In genomic region chr6:89363107-89363451, GRCm38 (mm10) we compare ENCODE assay signal across 7 mouse cellular contexts. TPM values are rescaled to one million over a fixed set of nuclear protein-coding genes. Genes with fewer than 3 reads are reported as not detected.
DNase-seq lines count a peak whose midpoint lies in the region; ATAC-seq and TF ChIP-seq lines count a peak whose summit lies in the region.

No protein-coding gene starts in this region.

- no peak overlapping the region for H3K27ac ChIP-seq in forebrain, embryonic 11.5 days (ENCODE audit: low read depth, low read length)
- H3K27ac ChIP-seq in limb, embryonic 10.5 days = peak overlapping the region; percentile 96
- H3K27ac ChIP-seq in neural tube, embryonic 14.5 days (ENCODE audit: low read depth, low read length) = peak overlapping the region; percentile 23; the same call in 1 of the 2 replicates

- H3K9me3 ChIP-seq in forebrain, embryonic 11.5 days (ENCODE audit: control insufficient read depth, low read length) = no peaks in the 10 kb centered on the region
- no peaks in the 10 kb centered on the region for H3K9me3 ChIP-seq in limb, embryonic 10.5 days (replicated peaks)
- H3K9me3 ChIP-seq in neural tube, embryonic 14.5 days (ENCODE audit: control insufficient read depth, low read length) = no peaks in the 10 kb centered on the region

- peak overlapping the region; percentile 78 for H3K4me3 ChIP-seq in lung, adult 2 months (replicated peaks; ENCODE audit: extremely low read depth, low read depth, low read length)
- H3K4me3 ChIP-seq in forebrain, embryonic 11.5 days (ENCODE audit: low read depth, low read length) = peak overlapping the region; percentile 98
- H3K4me3 ChIP-seq in limb, embryonic 10.5 days = peak overlapping the region; percentile 99
- peak overlapping the region; percentile 99 for H3K4me3 ChIP-seq in neural tube, embryonic 14.5 days (ENCODE audit: low read depth, low read length)

- 13% methylated on average over 16 of the region's 16 CpGs for WGBS in lung, adult 2 months
- 4% methylated on average over 16 of the region's 16 CpGs for WGBS in forebrain, embryonic 11.5 days
- WGBS in limb, embryonic 10.5 days = 8% methylated on average over 16 of the region's 16 CpGs
- WGBS in neural tube, embryonic 14.5 days = 3% methylated on average over 16 of the region's 16 CpGs

- peaks cover 20% of the 10 kb centered on the region for H3K4me1 ChIP-seq in lung, adult 2 months (ENCODE audit: control insufficient read depth, insufficient read depth, low read length)
- H3K4me1 ChIP-seq in forebrain, embryonic 11.5 days (replicated peaks; ENCODE audit: control insufficient read depth, insufficient read depth, low read length) = peaks cover 24% of the 10 kb centered on the region
- peaks cover 39% of the 10 kb centered on the region for H3K4me1 ChIP-seq in limb, embryonic 10.5 days
- H3K4me1 ChIP-seq in neural tube, embryonic 14.5 days (ENCODE audit: control insufficient read depth, insufficient read depth, low read length) = peaks cover 31% of the 10 kb centered on the region

- peak overlapping the region; percentile 96 for H3K4me2 ChIP-seq in forebrain, embryonic 11.5 days (ENCODE audit: low read depth, low read length, severe bottlenecking)
- H3K4me2 ChIP-seq in neural tube, embryonic 14.5 days (ENCODE audit: low read depth, low read length) = peak overlapping the region; percentile 92

- peak; percentile 35; the same call in 1 of the 2 replicates for ATAC-seq in forebrain, embryonic 11.5 days (replicated peaks; ENCODE audit: low FRiP score)
- peak; percentile 44; the same call in 1 of the 2 replicates for ATAC-seq in neural tube, embryonic 14.5 days (ENCODE audit: low read depth)

- TF ChIP-seq CTCF in lung, adult 2 months (IDR thresholded peaks at IDR 0.05; ENCODE audit: insufficient read depth, low read length) = no peak

- H3K9ac ChIP-seq in forebrain, embryonic 11.5 days (ENCODE audit: low read length) = peak overlapping the region; percentile 61
- peak overlapping the region; percentile 58 for H3K9ac ChIP-seq in neural tube, embryonic 14.5 days (replicated peaks; ENCODE audit: low read depth, low read length)

- H3K27me3 ChIP-seq in forebrain, embryonic 11.5 days (ENCODE audit: control insufficient read depth, insufficient read depth, low read length) = peaks cover 6% of the 10 kb centered on the region
- peaks cover 15% of the 10 kb centered on the region for H3K27me3 ChIP-seq in limb, embryonic 10.5 days (ENCODE audit: low read depth, poor library complexity, severe bottlenecking)
- H3K27me3 ChIP-seq in neural tube, embryonic 14.5 days (ENCODE audit: control insufficient read depth, insufficient read depth, low read length) = no peaks in the 10 kb centered on the region

- H3K36me3 ChIP-seq in forebrain, embryonic 11.5 days (ENCODE audit: control insufficient read depth, insufficient read depth, low read length) = no peaks in the 10 kb centered on the region
- 0 out of 2 replicates have a peak, but pooled peaks cover 4% of the 10 kb centered on the region for H3K36me3 ChIP-seq in limb, embryonic 10.5 days
- no peaks in the 10 kb centered on the region for H3K36me3 ChIP-seq in neural tube, embryonic 14.5 days (ENCODE audit: control insufficient read depth, insufficient read depth, low read length)

- TF ChIP-seq POLR2A in lung, adult 2 months (IDR thresholded peaks at IDR 0.05; ENCODE audit: borderline replicate concordance, extremely low read depth, low read depth, low read length) = no peak

- no peak for DNase-seq in lung, adult 2 months
- DNase-seq in lung, postnatal 25 days (ENCODE audit: low spot score) = no peak
- DNase-seq in forebrain, embryonic 11.5 days (ENCODE audit: low spot score) = no peak
- no peak for DNase-seq in limb, embryonic 10.5 days (ENCODE audit: low spot score)
- DNase-seq in cerebellum, adult 18-20 months = no peak
- no peak for DNase-seq in layer of hippocampus, postnatal 25 days (ENCODE audit: extremely low spot score in 1 of 2, low spot score in 1 of 2)

RNA-seq across cellular contexts. Expression of gene Plxna1, which starts 0.7 kb away (rescaled TPM):
- 153 and 189 TPM in 2 replicates for polyA plus RNA-seq in lung, adult 2 months (2012; rRNA removed)
- polyA plus RNA-seq in forebrain, embryonic 11.5 days (2014; fragmentation: Nextera tagmentation; extraction: Ambion mirVana) = 38.0 and 41.5 TPM in 2 replicates
- 28.6 and 29.5 TPM in 2 replicates for polyA plus RNA-seq in limb, embryonic 10.5 days (2016; fragmentation: Nextera tagmentation; extraction: Ambion mirVana)
- polyA plus RNA-seq in neural tube, embryonic 14.5 days (2014; fragmentation: Nextera tagmentation; extraction: Ambion mirVana) = 37.8 and 38.3 TPM in 2 replicates
- 100 to 1,000 TPM; 120 to 129 TPM for total RNA-seq in layer of hippocampus, postnatal 25 days (2021)
